Mouse (Mus musculus) 3T3-L1 (cell line): ENCODE measurements around the gene Nmnat3.
A peak's percentile ranks its signal among the peaks of the same experiment; 100 is the strongest.

Experiments
- DNase-seq: peaks from one replicate; pipeline ENCODE4 v3.0.0-alpha.2; 2015; ENCODE audit warnings: low read depth, low spot score

The Nmnat3 gene

DNA sequence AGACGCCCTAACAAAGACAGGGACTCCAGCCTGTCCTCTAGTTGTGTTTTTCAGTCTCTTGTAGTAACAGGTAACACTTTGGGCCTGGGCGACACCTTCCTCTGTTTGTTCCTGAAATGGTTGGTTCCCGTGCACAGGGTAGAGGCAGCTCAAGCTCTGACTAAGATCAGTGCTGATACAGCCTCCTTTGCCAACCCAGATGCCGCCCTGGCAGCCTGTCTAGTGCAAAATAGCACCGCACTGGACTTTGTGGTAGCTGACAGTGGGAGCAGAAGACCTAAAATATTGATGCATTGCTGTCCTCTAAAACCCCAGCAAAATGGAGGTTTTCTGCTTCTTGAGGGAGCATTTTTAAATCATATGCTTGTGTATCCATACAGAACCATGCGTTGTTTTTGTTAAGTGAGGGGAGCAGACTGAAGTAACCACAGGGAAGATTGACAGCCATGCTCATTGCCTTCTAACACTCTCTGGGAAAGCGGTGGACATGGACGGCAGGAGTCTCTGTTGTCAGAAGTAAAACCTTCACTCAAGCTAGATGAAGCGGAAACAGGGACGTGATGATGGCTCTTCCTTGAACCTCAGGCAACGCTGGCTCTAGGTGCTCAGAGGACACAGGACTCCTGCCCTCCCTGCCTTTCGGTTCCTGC, 24.2 kb downstream of the Nmnat3 start:
- no peak for DNase-seq

GRCm38 (mm10) chr9:98312622-98313374, 25.6 kb downstream of the Nmnat3 start:
- no peak for DNase-seq

DNA sequence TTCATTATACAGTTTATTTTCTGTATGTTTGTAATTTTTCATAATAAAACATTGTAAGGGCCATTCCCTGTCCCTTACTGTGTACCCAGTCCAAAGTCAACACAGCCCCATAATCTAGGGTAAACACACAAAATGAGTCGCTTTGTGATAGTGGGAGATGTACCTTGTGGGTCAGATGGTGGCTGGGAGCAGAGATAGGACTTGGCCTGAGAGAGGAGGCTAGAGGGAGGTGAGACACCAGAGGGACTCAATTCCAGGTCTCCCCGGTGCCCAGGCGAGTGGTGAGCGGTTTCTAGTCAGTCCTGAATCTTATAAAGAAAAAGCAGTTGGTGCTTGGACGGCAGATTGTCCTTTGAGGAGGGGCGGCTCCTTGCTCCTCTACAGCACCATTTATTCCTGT, 26.4 kb downstream of the Nmnat3 start:
- DNase-seq, result no peak

- peak; percentile 85 for DNase-seq
Measured at GRCm38 (mm10) chr9:98314059-98314650, 26.9 kb downstream of the Nmnat3 start.

GRCm38 (mm10) chr9:98317897-98318296, 30.7 kb downstream of the Nmnat3 start:
- DNase-seq, result no peak

DNA sequence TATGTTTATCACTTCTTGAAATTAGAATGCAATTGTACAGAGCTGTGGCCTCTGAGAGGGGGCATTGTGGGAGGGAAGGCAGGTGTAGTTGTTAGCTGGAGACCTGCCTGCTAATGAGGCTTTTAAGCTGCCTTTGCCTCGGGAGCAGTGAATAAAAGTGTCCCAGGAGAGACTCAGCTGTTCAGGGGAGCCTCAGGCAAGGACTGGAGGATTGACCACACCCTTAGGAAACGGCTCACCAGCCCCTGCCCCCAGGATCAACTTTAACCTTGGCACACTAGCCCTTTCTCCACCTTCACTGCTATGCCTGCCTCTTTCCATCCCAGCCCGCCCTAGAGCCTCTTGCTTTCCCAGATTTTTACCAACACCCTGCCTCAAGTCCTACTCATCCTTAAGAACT, 31.6 kb downstream of the Nmnat3 start:
- no peak for DNase-seq

DNA sequence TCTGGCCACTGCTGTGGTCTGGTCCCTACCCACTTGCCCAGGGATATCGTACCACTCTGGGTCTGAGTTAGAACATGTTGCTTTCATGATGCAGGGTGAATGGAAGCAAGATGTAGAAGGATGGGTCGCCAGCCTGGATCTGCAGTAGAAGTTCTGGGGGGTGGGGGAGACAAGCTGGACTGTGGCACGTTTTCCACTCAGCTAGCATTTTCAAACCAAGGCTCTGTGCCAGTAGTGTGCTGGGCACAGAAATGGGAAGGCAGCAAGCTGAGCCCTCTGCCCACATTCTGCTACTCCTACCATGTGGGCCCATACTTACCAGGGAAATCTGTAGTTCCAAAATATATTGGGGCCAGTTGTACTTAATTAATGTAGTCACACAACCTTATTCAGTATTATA, 33.5 kb downstream of the Nmnat3 start:
- DNase-seq, result no peak

DNA sequence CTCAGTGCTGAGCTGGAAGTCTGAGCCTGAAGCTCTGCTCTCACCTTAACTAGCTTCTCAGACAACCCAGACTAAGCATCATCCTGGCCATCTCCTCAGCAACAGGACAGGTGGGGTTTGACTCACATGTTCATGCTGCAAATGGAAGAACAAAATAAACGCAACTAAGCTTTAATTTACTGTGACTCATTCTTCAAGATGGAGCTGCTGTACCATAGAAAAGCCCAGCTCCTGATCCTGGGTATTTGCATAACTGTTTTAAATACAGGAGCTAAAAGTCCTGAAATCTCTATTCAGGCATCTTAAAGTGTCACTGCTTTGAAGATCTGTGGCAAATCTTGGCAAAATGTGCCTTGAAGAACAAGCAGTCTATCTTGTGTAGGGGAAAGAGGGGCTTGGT, 38.9 kb downstream of the Nmnat3 start:
- no peak for DNase-seq

- no peak for DNase-seq
Measured at GRCm38 (mm10) chr9:98328415-98329176, 41.4 kb downstream of the Nmnat3 start.

DNA sequence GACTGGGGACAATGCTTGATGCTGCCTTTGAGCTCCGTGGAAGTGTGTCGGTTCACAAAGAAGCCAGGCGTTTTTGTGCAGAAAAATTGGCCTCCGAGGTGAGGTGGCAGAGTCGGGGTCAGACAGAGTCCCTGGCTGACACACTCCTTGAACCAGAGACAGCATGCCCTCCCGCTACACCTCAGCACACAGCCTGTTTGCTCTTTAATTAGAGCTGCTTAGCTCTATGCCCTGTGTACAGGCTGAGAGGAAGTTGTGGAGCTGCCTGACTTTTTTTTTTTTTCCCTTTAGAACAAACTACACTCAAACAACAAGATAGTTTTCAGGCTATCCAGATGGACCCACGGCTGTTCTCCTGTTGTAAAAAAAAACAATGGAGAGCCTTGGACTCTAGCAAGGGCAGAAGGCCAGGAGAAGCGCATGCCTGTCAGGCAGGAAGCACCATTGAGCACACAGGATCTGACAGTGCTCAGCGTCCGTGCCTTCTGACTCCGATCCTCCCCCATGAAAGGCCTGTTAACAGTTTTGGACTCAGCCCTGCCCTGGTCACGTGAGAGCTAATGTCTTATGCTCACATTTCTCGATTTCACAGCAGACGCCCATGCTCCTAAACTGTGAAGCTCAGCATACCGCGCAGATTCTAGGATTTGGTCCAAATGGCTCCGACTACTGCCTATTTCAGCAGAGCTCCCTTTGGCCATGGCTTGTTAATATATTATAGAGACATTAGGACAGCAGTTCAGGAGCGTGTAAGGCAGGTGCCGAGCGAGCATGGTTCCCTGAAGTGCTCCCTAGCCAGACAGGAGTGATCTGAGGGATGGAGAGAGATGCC, 42.3 kb downstream of the Nmnat3 start:
- DNase-seq, result no peak

DNA sequence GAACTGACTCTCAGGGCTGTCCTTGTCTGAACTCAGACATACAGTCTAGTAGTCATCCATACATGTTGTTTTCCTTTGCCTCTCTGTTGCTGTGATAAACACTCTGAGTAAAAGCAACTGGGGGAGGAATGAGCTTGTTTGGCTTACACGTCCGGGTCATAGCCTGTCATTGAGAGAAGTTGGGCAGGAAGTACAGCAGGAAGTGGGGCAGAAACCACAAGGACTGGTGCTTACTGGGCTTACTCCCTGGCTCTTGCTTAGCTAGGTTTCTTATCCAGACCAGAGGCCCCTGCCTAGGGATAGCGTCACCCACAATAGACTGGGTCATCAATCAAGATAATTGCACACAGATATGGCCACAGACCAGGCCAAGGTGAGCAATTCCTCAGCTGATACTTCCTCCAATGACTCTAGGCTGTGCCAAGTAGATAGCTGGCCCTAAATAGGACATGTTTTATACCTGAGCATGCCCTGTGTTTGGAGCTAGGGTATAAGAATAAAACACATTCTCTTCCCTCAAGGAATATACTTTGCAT, 46.1 kb downstream of the Nmnat3 start:
- DNase-seq, result no peak

- peak; percentile 79 for DNase-seq
Measured at GRCm38 (mm10) chr9:98337881-98338769, 50.9 kb downstream of the Nmnat3 start.

GRCm38 (mm10) chr9:98339971-98340370, 52.7 kb downstream of the Nmnat3 start:
- DNase-seq, result no peak

DNA sequence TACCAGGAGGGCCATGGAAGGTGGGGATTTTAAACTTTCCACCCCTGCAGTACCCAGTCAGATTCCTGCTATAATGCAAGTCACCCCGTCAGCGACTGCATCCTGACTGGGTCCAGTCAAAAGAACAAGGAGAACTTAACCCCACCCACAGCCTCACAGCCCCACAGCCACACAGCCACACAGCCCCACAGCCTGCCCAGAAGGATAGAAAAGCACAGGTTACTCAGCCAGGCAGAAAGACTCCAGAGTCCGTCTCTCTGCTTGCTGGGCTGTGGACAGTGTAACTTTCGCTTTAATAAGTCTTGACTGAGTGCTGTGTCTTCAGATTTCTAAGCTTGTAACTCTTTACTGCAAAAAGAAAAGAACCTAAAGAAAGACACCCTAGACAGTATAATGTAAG, 53.2 kb downstream of the Nmnat3 start:
- DNase-seq, result no peak

DNA sequence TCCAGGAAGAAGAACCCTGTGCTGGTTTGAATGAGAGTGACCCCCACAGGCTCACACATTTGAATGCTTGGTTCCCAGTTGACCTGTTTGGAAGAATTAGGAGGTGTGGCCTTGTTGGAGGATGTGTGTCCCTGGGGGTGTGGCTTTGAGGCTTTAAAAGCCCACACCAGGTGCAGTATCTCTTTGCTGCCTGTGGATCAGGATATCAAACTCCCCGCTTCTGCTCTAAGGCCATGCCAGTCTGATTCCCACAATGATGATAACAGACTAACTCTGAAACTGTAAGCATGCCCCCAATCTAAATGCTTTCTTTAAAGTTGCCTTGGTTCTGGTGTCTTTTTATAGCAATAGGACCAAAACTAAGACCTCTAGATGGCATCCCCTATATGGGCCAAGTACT, 58.6 kb downstream of the Nmnat3 start:
- DNase-seq, result no peak

- DNase-seq, result peak; percentile 34
Measured at GRCm38 (mm10) chr9:98346240-98346639, 59.0 kb downstream of the Nmnat3 start.

DNA sequence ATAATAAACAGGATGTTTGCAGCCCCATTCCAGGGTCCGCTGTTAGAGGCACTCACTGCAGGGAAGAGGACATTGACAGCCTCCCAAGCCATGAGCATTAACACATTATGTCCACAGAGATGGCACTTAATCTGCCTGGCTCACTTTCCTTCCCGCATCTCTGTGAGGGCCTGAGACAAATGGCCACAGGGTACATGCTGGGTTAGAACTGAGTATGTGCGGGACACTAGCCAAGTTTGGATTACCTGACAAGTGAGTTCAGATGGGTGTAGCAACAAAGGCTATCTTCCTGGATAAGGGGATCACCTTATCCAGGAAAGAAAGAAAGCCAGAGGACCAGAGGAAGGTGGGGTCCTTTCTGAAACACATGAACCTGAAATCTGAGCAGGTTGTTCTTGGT, 59.8 kb downstream of the Nmnat3 start:
- no peak for DNase-seq

GRCm38 (mm10) chr9:98350318-98351144, 63.3 kb downstream of the Nmnat3 start:
- DNase-seq, result no peak

DNA sequence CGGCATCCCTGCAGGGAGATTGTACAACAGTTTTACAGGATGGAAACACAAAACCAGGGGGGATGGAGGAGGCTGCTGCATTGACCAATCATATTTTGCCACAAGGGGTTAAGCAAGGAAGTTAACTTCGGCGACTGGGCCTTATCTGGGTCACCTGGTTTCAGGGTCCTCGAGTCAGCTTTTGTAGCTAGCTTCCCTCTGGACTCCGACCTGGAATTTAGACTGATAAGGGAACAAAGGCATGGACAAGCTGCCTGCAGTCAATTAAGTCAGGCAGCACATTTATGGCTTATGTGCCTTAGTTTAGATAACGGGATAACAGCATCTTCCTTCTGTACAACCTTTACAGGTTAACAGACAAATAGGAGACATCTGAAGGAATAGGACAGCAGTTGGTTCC, 65.1 kb downstream of the Nmnat3 start:
- no peak for DNase-seq
